Mouse (Mus musculus) embryonic fibroblast, embryonic 13.5 days (primary cell): ENCODE data around the gene Cebpa. TPM values are rescaled to one million over a fixed set of nuclear protein-coding genes. Genes with fewer than 3 reads are reported as not detected.

Experiments used
- H3K27ac ChIP-seq: 2 replicates; pipeline ENCODE4 v1.5.1; 2012; ENCODE audit warnings: low read length, control low read depth, inconsistent platforms; ENCODE audit not compliant: insufficient read depth
- H3K4me1 ChIP-seq: 2 replicates; pipeline ENCODE4 v1.6.1; 2011; ENCODE audit warnings: low read length; ENCODE audit not compliant: control insufficient read depth, insufficient read depth
- H3K4me3 ChIP-seq: 2 replicates; pipeline ENCODE4 v1.5.1; 2011; ENCODE audit warnings: mild to moderate bottlenecking, control low read depth, low read length; ENCODE audit not compliant: insufficient read depth
- CTCF ChIP-seq: IDR thresholded peaks from 2 replicates; pipeline ENCODE4 v1.5.1; 2011; ENCODE audit warnings: mild to moderate bottlenecking, control low read depth, low read length, moderate library complexity, borderline replicate concordance; ENCODE audit not compliant: insufficient read depth
- POLR2A ChIP-seq: IDR thresholded peaks from 2 replicates; pipeline ENCODE4 v1.6.1; 2011; ENCODE audit warnings: low read depth, mild to moderate bottlenecking, control low read depth, low read length, moderate library complexity
- polyA plus RNA-seq: library from polyadenylated mRNA; stranded (reverse); fragments of >200 nt; gene quantifications from 2 replicates; pipeline ENCODE4 v1.2.4, GENCODE M21; 2011; ENCODE audit warnings: low read depth; ENCODE audit not compliant: missing spikeins, insufficient read length

The Cebpa gene
- polyA plus RNA-seq, 1 experiment: 5.1 TPM

GRCm38 (mm10) chr7:35156561-35157477 is 37.7 kb downstream of the Cebpa start:
- TF ChIP-seq CTCF: no peak
- no peak for TF ChIP-seq POLR2A
- no peak overlapping the region for H3K27ac ChIP-seq
- no peak overlapping the region for H3K4me3 ChIP-seq
- no peaks in the 10 kb centered on the region; the same call in 1 of the 2 replicates for H3K4me1 ChIP-seq

DNA sequence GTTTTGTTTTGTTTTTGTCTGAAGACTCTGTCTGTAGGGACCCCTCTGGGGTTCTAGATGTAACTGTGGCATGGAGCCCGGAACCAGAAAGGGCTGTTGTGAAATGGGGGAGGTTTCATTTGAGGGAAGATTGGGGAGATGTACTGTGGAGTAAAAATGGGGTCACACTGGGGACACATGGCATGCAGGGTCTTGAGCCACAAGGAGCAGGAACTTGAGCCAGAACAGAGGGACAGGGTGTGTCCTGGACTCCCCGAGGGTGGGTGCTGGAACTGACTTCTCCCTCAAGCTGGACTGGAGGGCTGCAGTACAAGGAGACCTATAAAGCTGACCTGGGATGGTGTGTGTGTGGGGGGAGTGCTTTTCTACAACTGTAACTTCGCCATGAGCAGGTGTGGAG is 38.4 kb downstream of the Cebpa start:
- H3K27ac ChIP-seq: no peak overlapping the region
- H3K4me1 ChIP-seq: no peaks in the 10 kb centered on the region; the same call in 1 of the 2 replicates
- TF ChIP-seq CTCF (no peak), POLR2A (no peak)
- H3K4me3 ChIP-seq: no peak overlapping the region

DNA sequence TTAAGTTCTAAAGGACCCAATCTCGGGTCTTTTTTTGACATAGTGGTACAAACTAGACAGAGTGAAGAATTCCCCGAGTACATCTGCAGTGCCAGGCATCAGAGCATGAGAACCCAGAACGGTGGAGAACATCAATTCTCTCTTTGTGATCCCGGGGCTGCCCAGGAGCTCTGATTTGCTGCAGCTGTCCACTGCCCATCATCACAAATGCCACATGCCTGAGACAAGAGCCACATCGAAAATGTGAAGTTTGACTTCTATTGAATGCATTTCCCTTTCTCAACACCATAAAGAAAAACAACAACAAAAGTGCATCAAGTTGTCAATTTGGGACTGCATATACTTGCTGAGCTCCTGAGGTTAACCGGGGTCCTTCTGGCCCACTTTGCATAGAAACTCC is 43.4 kb downstream of the Cebpa start:
- no peak overlapping the region for H3K4me3 ChIP-seq
- H3K27ac ChIP-seq: no peak overlapping the region
- TF ChIP-seq POLR2A (no peak), CTCF (no peak)
- H3K4me1 ChIP-seq: no peaks in the 10 kb centered on the region

- Histone ChIP-seq H3K4me3 (no peak overlapping the region), H3K4me1 (no peaks in the 10 kb centered on the region), H3K27ac (no peak overlapping the region)
- TF ChIP-seq CTCF (no peak), POLR2A (no peak)
Measured at GRCm38 (mm10) chr7:35163600-35163999, 44.5 kb downstream of the Cebpa start.

DNA sequence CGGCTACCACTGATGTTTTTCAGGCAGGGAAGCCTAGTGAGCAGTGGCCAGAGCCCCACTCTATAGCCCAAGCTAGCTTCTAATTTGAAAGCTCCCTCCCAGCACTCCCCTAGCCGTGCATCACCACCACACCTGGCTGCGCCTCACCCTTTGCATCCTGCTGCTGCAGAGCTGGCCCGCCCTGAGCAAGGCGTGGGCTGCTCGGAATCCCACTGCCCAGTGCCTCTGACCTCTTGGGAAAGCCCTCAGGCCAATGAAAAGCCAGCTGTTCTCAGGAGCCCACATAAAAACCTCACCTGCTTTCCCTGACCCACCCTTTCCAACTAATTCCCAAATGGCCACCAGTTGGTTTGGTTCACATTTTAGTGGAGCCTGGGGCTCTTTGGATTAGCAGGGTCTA is 45.0 kb downstream of the Cebpa start:
- no peak for TF ChIP-seq POLR2A
- no peak for TF ChIP-seq CTCF
- Histone ChIP-seq H3K4me1 (no peaks in the 10 kb centered on the region), H3K27ac (no peak overlapping the region), H3K4me3 (no peak overlapping the region)

DNA sequence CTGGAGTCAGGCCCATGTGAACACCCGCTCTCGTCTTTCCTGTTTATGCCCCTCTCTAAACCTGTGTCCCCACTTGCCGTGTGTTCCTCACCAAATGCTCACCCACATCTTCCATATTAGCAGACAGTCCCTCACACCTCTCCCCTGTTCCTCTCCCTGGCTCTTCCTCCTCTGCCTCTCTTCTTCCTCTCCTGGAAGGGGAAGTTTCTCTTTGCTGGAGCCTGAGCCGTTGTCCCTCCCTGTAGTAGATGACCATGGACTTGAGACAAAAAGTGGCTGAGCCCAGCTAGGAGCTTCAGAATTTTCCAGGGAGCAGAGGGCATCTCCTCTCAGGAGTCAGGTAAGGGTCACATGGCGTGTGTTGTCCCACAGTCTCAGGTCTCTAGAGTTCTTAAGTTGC is 47.9 kb downstream of the Cebpa start:
- no peak overlapping the region for H3K4me3 ChIP-seq
- H3K27ac ChIP-seq: no peak overlapping the region
- H3K4me1 ChIP-seq: no peaks in the 10 kb centered on the region
- no peak for TF ChIP-seq CTCF

DNA sequence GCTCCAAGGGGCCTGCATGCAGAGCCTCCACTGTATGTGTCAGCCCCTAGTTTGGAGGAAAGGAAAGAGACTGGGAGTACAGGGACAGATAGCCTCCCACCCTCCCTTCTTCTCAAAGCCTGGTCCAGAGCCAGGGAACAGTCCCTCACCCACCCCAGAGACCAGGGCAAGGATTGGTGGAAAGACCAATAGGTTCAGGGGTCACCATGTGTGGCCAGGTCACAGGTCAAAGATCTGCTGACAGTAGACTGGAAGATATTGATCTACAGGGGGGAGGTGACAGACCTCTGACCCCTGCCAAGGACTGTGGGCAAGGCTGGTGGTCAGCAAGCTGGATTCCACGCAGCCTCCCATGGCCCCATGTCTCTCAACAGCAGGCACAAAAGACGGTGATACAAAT is 48.8 kb downstream of the Cebpa start:
- Histone ChIP-seq H3K4me3 (no peak overlapping the region), H3K4me1 (no peaks in the 10 kb centered on the region), H3K27ac (no peak overlapping the region)
- TF ChIP-seq CTCF: no peak
- no peak for TF ChIP-seq POLR2A

- no peaks in the 10 kb centered on the region for H3K4me1 ChIP-seq
- H3K4me3 ChIP-seq: no peak overlapping the region
- TF ChIP-seq CTCF: peak; percentile 83
- TF ChIP-seq POLR2A: no peak
- H3K27ac ChIP-seq: no peak overlapping the region
Measured at GRCm38 (mm10) chr7:35169341-35169740, 50.2 kb downstream of the Cebpa start.

Other genes starting within 250 kb of the Cebpa start
- 20.7 and 21.8 TPM in 2 replicates for gene Pepd, start 206.9 kb upstream of the Cebpa start, polyA plus RNA-seq
- 37.7 and 54.7 TPM in 2 replicates for gene Cebpg, start 62.7 kb upstream of the Cebpa start, polyA plus RNA-seq
- gene Slc7a10, start 67.1 kb downstream of the Cebpa start, polyA plus RNA-seq: not detected in 2 replicates
- gene Lrp3, start 96.2 kb downstream of the Cebpa start, polyA plus RNA-seq: 3.8 and 6.4 TPM in 2 replicates
- 7.6 and 9.8 TPM in 2 replicates for gene Gpatch1, start 199.1 kb downstream of the Cebpa start, polyA plus RNA-seq
- 0.32 and 0.39 TPM in 2 replicates for gene Rhpn2, start 214.9 kb downstream of the Cebpa start, polyA plus RNA-seq